Mouse (Mus musculus) c-Kit-positive CD71-positive TER-119-positive erythroid progenitor cells, embryonic 14.5 days (primary cell): ENCODE measurements at regions not wholly inside any gene's neighbourhood (a gene's known extent, or its start where the extent isn't known, plus 50 kb on each side); places are given as distances from the start of the nearest gene placed in this dataset.

Experiments
- DNase-seq: peaks from one replicate; pipeline ENCODE4 v3.0.0-alpha.2; 2013; ENCODE audit warnings: low spot score

- no peak for DNase-seq
Observed at GRCm38 (mm10) chr12:77986738-77987137, 207.3 kb upstream of the Gm6657 start.

DNA sequence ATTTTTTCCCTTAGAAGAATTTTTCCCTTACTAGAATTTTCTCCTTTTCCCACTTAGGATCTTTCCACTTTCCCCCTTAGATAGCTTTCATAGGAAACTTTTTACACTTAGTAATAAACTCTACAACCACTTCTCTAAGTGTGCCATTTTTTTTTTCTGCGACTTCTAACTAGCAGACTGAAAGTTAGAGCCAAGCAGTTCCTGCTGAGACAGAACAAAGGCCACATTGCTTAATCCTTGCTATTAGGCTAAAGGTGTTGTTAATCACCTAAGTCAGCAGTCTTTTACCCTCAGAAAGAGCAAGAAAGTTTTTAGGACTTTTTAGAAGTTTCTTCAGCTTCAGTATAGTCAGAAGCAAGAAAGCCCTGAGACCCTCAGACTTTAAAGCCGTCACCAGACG lies 204.3 kb upstream of the Gm6657 start:
- DNase-seq = no peak

GRCm38 (mm10) chr12:77991627-77992026 lies 202.4 kb upstream of the Gm6657 start:
- no peak for DNase-seq

DNA sequence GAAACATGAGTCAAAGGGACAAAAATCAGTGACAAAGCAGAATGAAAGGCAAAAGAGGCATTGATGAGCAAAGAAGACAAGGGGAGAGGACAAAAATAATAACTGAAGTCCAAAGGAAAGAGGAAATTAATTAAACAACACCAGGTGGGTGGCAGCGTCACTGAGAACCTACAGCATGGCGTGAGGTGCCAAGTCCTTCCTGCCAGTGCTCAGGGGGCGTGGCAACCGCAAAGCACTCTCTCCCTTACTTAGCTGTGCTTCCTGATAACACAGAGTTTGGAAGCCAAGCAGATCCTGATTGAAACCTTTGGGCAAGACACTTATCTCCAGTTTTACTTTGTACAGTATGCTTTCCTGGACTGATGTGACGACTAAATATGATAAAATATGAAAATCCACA lies 199.9 kb upstream of the Gm6657 start:
- DNase-seq = no peak

GRCm38 (mm10) chr12:77997916-77998315 lies 196.1 kb upstream of the Gm6657 start:
- no peak for DNase-seq

- DNase-seq = no peak
Observed at GRCm38 (mm10) chr12:78000401-78000800, 193.6 kb upstream of the Gm6657 start.

- no peak for DNase-seq
Observed at GRCm38 (mm10) chr12:78001846-78002245, 192.2 kb upstream of the Gm6657 start.

DNA sequence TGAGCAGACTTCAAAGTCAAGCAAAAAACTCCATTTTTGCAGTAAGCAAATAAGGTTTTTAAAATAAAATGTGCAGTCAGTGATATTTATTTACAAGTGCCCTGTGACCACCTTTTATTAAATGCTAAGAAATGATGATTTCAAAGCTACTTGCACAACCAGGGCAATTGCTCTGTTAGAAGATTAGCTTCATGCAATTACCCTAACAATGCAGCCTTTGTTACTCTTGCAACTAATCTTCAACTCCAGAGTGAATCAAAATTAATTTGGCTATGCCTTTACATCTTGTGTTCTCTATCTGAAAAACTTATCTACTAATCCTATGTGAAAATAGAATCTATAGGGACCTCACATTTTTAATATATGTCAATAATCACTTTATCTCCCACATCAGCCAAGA lies 160.3 kb upstream of the Gm6657 start:
- no peak for DNase-seq

DNA sequence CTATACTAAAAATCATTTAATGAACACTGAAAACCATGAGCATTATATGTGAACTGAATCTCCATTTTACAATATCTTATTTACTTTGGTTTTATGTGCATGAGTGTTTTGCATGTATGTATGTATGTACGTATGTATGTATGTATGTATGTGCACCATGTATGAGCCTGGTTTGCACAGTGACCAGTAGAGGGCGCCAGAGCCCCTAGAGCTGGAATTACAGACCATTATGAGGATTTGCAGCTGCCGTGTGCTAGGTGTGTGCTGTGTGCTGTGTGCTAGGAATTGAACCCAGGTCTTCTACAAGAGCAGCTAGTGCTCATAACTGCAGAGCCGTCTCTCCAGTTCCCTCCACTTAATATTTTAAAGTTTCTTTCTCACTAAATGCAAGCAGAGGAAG lies 147.5 kb upstream of the Gm6657 start:
- no peak for DNase-seq

GRCm38 (mm10) chr12:78055956-78056355 lies 138.1 kb upstream of the Gm6657 start:
- DNase-seq = peak; percentile 7

DNA sequence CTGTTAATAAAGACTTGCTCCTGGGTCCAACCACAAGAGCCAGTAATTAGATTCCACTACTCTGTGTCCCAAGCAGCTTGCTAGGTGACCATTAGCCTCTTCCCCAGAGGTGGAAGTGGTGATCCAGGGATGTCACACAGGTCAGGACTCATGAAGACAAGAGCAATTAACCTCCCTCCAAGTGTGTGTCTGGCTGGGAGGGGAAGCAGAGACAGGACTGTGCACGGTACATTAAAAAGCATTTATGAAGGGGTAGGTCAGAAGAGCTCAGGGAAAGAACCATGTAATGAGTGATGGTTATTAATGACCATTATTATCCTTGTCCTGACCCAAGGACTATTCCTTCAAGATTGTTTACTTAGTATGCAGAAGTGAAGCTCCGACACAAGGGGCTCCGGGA lies 136.9 kb upstream of the Gm6657 start:
- DNase-seq = no peak

DNA sequence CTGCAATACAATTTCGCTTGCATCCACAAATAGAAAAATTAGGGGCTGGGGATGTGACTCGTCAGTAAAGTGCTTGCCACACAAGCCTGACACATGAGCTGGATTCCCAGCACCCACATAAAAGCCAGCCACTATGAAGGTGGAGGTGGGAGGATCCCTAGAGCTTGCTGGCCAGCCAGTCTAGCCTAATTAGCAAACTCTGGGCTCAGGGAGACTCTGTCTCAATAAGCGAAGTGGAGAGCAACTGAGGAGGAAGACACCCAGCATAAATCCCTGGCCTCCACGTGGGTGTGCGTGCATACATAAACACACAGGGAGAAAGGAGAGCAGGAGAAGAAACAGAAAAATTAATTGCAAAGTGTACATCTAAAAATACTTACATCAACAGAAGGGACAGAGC lies 134.1 kb upstream of the Gm6657 start:
- DNase-seq = no peak

DNA sequence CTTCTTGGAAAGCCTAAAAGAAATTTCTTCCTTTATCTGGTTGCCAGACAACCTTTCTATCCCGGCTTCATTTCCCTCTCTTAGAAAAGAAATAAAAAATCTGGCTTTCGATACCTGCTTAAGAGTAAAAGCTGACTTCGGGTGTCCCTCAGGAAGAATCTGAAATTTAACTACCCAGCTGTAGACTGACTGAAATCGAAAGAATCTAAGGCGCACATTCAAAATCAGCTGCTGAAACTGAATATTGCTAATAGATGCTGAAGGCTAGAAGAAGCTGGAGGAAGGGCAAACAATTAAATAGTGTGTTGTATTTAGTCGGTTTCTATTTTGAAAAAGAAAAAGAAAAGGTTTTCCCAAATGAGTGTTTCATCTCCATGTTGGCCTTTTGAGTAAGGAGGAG lies 128.0 kb upstream of the Gm6657 start:
- DNase-seq = no peak

GRCm38 (mm10) chr12:78072935-78073334 lies 121.1 kb upstream of the Gm6657 start:
- no peak for DNase-seq

GRCm38 (mm10) chr12:78074290-78074802 lies 119.7 kb upstream of the Gm6657 start:
- DNase-seq = no peak

- no peak for DNase-seq
Observed at GRCm38 (mm10) chr12:78077285-78077684, 116.8 kb upstream of the Gm6657 start.

GRCm38 (mm10) chr12:78082163-78082562 lies 111.9 kb upstream of the Gm6657 start:
- no peak for DNase-seq

- DNase-seq = no peak
Observed at GRCm38 (mm10) chr12:78086016-78086415, 108.0 kb upstream of the Gm6657 start.

DNA sequence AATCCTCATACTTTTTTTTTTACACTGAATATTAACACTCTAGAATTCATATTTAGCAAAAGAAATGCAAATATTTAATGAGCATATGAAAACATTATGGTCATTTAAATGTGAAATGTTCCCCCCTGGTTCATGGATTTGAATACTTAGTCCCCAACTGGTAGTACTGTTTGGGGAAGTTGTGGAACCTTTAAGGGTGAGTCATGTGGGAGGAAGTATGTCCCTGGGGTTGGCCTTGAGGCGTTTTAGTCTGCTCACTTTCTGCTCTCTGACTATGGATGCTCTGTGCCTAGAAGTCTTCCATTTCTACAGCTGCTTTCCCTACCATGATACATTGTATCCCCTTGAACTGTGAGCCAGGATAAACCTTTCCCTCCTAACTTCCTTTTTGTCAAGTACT lies 106.1 kb upstream of the Gm6657 start:
- no peak for DNase-seq

DNA sequence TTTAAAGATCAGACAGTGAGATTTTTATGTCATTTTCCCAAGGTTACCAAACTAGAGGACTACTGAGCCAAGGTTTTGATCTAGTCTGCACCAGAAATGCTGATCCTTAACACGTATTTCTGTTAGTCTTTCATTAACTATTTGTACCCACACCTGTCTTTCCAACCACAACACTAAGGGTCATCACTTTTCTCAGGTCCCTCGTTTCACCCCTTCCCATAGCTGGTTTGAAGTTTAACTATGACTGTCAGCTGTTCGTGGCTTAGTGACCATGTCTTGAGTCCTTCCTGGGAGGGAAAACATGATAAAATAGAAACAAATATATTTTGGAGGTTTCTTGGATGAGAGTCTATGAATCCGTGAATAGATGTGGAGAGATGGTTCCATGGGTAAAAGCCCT lies 99.6 kb upstream of the Gm6657 start:
- DNase-seq = no peak

- DNase-seq = no peak
Observed at GRCm38 (mm10) chr12:78095352-78095751, 98.7 kb upstream of the Gm6657 start.

DNA sequence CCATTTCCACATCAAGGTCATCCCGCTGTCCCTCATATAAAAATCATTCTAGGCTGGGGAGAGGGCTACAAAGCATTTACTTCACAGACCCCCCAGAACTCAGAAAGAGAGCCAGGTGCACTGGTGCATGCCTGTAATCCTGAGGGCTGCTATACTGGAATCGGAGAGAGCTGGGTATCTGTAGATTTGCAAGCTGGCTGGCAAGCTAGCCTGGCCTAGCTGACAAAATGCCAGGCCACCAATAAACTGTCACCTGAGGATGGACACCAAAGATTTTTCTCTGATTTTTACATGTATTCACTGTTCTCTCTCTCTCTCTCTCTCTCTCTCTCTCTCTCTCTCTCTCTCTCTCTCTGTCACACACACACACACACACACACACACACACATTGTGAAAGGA lies 98.1 kb upstream of the Gm6657 start:
- no peak for DNase-seq

DNA sequence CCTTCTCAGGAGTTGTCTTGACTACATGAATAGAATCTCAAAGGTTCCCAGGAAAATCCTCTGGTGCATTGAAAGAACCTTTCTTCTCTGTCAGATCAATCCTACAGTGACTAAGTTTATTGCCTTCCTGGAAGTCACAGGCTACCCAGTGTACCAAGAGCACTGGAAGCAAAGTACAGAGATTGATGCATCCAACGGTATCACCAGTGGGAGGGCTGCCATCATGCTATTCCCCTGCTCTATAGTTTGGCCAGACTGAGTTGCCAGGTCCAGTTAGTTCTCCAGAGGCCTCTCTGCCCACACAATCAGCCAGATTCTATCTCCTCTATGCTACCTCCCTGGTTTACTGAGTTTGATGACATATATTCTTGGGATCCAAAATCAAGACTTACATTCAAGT lies 96.9 kb upstream of the Gm6657 start:
- DNase-seq = no peak

DNA sequence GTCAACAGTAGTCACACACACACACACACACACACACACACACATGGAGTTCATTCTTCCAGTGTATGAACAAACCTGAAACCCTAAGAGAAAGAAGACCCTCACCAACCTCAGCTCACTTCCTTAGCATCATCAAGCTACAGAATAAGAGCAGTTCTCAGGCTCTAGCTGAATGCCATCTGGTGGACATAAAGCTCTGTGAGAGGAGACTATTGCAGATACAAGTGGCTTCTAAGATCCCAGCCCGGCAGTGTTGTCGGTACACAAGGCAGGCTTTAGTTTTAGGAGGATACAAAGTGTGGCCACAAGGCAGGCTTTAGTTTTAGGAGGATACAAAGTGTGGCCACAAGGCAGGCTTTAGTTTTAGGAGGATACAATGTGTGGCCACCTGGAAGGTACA lies 96.3 kb upstream of the Gm6657 start:
- no peak for DNase-seq

DNA sequence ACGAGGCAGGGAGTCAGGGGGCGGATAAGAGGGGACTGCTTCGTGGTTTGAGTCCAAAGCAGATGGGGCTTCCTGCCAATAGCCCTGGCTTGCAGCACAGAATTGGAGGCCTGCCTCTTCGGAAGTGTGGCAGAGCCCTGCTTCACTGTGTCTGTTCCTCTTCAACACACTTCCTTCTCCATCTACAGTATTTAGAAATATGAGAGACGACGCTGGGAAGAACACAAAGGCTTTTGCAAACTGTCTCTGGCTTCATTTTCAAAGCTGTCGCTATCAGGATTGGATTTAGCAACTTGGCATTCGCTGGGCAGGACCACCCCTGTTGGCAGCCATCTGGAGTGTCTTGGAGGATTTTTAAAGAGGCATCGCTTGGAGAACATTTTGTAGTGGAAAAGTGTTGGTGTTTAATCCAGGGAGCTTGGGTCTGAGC lies 95.3 kb upstream of the Gm6657 start:
- no peak for DNase-seq
